Mouse (Mus musculus): ENCODE measurements around the gene Npas3. TPM values are rescaled to one million over a fixed set of nuclear protein-coding genes. Genes with fewer than 3 reads are reported as not detected.
A peak's percentile ranks its signal among the peaks of the same experiment; 100 is the strongest.

Gene Npas3
- total and polyA plus RNA-seq, 3 experiments = 0.02 to 0.64 (median 0.10) TPM

DNA sequence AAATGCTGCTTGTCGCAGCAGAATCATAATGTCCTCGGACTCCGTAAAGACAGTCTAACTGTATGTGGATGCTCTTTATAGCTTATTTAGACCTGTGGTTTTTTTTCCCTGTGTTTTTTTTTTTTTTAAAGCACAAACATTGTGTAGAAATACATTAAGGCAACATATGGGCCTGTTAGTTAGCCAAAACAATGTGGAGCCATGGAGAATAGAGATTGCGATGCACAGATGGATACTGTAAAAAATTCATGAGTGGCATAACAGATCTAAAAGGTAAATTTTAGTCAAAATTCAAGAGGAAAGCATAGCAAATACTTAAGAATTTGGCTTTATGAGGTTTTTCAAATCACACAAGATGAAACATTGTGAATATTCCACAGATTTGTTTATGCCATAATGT is 444.0 kb downstream of the Npas3 start:
- H3K27me3 ChIP-seq (ENCODE audit: control insufficient read depth, insufficient read depth, low read length) = no peaks in the 10 kb centered on the region
- H3K9ac ChIP-seq (ENCODE audit: low read depth, low read length) = no peak overlapping the region
- 99% methylated on average over 4 of the region's 4 CpGs for WGBS
- TF ChIP-seq CTCF (IDR thresholded peaks at IDR 0.05) (no peak), POLR2A (IDR thresholded peaks at IDR 0.05; ENCODE audit: insufficient read depth, low read depth, low read length) (no peak), EP300 (IDR thresholded peaks at IDR 0.05; ENCODE audit: insufficient read depth, low read depth, low read length) (no peak)
- DNase-seq = no peak
- H3K4me3 ChIP-seq = no peak overlapping the region
- H3K4me1 ChIP-seq (ENCODE audit: control insufficient read depth, insufficient read depth, low read length) = no peaks in the 10 kb centered on the region
- no peaks in the 10 kb centered on the region for H3K36me3 ChIP-seq (ENCODE audit: control insufficient read depth, insufficient read depth, low read length)
- intact Hi-C loops (cut with DNase I) = no loop called here
- no peak overlapping the region for H3K27ac ChIP-seq
- no peaks in the 10 kb centered on the region for H3K79me2 ChIP-seq (replicated peaks; ENCODE audit: control insufficient read depth, insufficient read depth, low read length)

DNA sequence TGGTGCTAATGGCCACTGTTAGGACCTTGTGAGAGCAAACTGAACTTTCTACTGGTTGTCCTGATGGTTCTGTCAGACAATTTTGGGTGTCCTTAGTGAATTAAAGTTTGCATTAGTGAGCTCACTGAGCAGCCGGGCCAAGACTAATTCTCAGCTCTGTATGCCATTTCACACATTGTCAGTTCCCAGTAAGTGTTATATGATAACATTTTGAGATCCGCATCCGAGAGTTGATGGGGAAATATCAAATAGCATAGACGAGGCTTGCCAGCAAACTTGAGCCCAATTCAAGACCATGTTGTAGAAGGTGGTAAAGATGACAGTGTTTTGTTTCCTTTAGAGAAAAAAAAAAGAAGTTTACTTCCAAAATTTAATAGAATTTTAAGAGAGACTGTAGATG is 445.9 kb downstream of the Npas3 start:
- no peaks in the 10 kb centered on the region for H3K4me1 ChIP-seq (ENCODE audit: control insufficient read depth, insufficient read depth, low read length)
- H3K27me3 ChIP-seq (ENCODE audit: control insufficient read depth, insufficient read depth, low read length) = no peaks in the 10 kb centered on the region
- intact Hi-C loops (cut with DNase I) = no loop called here
- no peak for DNase-seq
- H3K27ac ChIP-seq = no peak overlapping the region
- no peak overlapping the region for H3K9ac ChIP-seq (ENCODE audit: low read depth, low read length)
- 70% methylated on average over 4 of the region's 4 CpGs for WGBS
- TF ChIP-seq EP300 (IDR thresholded peaks at IDR 0.05; ENCODE audit: insufficient read depth, low read depth, low read length) (no peak), POLR2A (IDR thresholded peaks at IDR 0.05; ENCODE audit: insufficient read depth, low read depth, low read length) (no peak), CTCF (IDR thresholded peaks at IDR 0.05) (no peak)
- H3K36me3 ChIP-seq (ENCODE audit: control insufficient read depth, insufficient read depth, low read length) = no peaks in the 10 kb centered on the region
- no peak overlapping the region for H3K4me3 ChIP-seq
- no peaks in the 10 kb centered on the region for H3K79me2 ChIP-seq (replicated peaks; ENCODE audit: control insufficient read depth, insufficient read depth, low read length)

DNA sequence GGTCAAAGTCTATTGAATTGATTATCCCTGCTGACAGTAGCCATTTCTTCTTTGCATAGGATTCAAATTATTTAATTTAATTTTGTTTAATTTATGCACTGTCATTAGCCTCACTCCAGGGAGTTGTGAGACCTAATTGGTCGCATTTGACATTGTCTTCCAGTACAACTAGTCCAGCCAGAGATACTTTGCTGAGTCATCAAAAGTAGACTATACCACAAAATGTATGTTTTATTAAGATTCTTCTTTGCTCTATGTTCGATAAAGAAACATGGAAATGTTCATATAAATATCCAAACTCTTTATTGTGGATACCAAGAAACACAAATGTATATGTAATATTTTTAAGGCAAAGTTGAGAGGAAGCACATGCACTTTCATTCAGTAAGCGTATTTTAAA is 446.8 kb downstream of the Npas3 start:
- Histone ChIP-seq H3K4me1 (ENCODE audit: control insufficient read depth, insufficient read depth, low read length) (no peaks in the 10 kb centered on the region), H3K36me3 (ENCODE audit: control insufficient read depth, insufficient read depth, low read length) (no peaks in the 10 kb centered on the region), H3K79me2 (replicated peaks; ENCODE audit: control insufficient read depth, insufficient read depth, low read length) (no peaks in the 10 kb centered on the region), H3K9ac (ENCODE audit: low read depth, low read length) (no peak overlapping the region), H3K4me3 (no peak overlapping the region), H3K27me3 (ENCODE audit: control insufficient read depth, insufficient read depth, low read length) (no peaks in the 10 kb centered on the region), H3K27ac (no peak overlapping the region)
- no peak for DNase-seq
- intact Hi-C loops (cut with DNase I) = no loop called here
- 91% methylated on average over 3 of the region's 3 CpGs for WGBS
- TF ChIP-seq CTCF (IDR thresholded peaks at IDR 0.05) (no peak), EP300 (IDR thresholded peaks at IDR 0.05; ENCODE audit: insufficient read depth, low read depth, low read length) (no peak), POLR2A (IDR thresholded peaks at IDR 0.05; ENCODE audit: insufficient read depth, low read depth, low read length) (no peak)

DNA sequence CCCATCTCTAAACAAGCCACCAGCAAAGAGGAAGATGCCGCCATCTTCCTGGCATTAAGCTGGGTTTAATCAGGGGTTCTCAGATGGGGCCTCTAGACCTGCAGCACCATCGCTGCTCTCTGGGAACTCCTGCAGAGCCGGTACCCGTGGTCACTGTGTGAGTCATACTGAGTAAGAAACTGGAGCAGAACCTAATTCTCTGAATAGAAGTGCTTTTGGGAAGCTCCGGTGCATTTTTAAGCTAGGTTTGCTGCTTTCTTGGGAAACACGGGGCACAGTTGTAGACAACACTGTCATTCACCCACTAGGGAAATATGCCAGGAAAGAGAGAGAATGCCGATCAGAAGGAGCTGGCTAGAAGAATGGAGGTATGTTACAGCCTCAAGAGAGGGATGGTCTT is 449.2 kb downstream of the Npas3 start:
- Histone ChIP-seq H3K36me3 (ENCODE audit: control insufficient read depth, insufficient read depth, low read length) (no peaks in the 10 kb centered on the region), H3K4me1 (ENCODE audit: control insufficient read depth, insufficient read depth, low read length) (no peaks in the 10 kb centered on the region), H3K27ac (no peak overlapping the region), H3K9ac (ENCODE audit: low read depth, low read length) (no peak overlapping the region), H3K79me2 (replicated peaks; ENCODE audit: control insufficient read depth, insufficient read depth, low read length) (no peaks in the 10 kb centered on the region), H3K4me3 (no peak overlapping the region), H3K27me3 (ENCODE audit: control insufficient read depth, insufficient read depth, low read length) (no peaks in the 10 kb centered on the region)
- TF ChIP-seq CTCF (IDR thresholded peaks at IDR 0.05) = no peak
- no peak for TF ChIP-seq EP300 (IDR thresholded peaks at IDR 0.05; ENCODE audit: insufficient read depth, low read depth, low read length)
- no peak for TF ChIP-seq POLR2A (IDR thresholded peaks at IDR 0.05; ENCODE audit: insufficient read depth, low read depth, low read length)
- WGBS = 77% methylated on average over 7 of the region's 7 CpGs
- intact Hi-C loops (cut with DNase I) = no loop called here
- DNase-seq = no peak

DNA sequence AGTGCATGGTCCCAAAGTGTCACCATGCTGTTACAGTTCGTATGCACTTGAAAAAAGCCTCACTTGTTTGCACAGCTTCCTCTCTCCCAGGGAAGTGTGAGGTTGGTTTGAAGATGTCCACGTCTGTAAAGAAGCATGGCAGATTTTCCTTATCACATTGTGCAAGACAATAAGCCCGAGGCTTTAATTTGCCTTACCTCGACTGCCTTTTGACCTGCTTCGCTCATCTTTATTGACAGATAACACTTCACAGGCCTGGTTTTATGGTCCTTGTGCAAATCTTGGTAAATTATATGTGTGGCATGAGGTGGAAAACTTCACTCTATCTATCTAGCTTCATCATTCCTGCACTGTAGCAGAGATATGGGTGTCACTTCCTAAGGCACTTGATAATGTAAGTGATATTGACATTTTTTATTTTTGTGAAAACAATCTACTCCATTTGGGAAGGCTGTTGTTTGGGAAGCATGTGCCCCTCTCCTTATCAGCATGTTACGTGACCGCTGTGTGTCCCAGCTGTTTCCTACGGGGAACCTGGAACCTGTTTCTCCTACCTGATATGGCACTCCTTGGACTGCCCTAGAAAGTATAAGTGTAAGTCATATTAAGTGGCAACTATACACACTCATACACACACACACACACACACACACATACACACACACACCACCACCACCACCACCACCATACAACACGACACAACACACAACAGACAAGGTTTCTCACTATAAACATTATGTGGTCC is 450.2 kb downstream of the Npas3 start:
- intact Hi-C loops (cut with DNase I) = no loop called here
- H3K4me1 ChIP-seq (ENCODE audit: control insufficient read depth, insufficient read depth, low read length) = no peaks in the 10 kb centered on the region
- no peak overlapping the region for H3K4me3 ChIP-seq
- no peak for DNase-seq
- no peak for TF ChIP-seq CTCF (IDR thresholded peaks at IDR 0.05)
- no peak for TF ChIP-seq EP300 (IDR thresholded peaks at IDR 0.05; ENCODE audit: insufficient read depth, low read depth, low read length)
- no peak for TF ChIP-seq POLR2A (IDR thresholded peaks at IDR 0.05; ENCODE audit: insufficient read depth, low read depth, low read length)
- H3K27ac ChIP-seq = no peak overlapping the region
- H3K36me3 ChIP-seq (ENCODE audit: control insufficient read depth, insufficient read depth, low read length) = no peaks in the 10 kb centered on the region
- no peaks in the 10 kb centered on the region for H3K79me2 ChIP-seq (replicated peaks; ENCODE audit: control insufficient read depth, insufficient read depth, low read length)
- no peaks in the 10 kb centered on the region for H3K27me3 ChIP-seq (ENCODE audit: control insufficient read depth, insufficient read depth, low read length)
- 76% methylated on average over 9 of the region's 9 CpGs for WGBS
- H3K9ac ChIP-seq (ENCODE audit: low read depth, low read length) = no peak overlapping the region

DNA sequence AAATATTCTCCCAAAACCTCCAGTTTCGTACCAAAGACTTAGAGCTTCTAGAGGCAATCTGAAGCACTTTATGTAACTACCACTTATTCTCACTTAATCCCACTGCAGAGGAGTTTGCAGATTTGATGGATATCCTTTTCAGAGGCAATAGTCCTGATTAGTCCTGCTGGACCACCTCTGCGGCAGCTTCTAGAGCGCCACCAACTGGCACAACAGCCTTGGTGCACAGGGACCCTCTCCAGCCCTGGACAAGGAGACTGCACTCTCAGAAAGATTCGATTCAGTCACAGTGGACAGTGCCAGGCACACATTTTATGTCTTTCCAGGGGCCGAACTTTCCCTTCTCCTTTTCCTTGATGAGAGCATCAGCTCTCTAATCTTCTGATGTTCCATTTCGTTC is 471.4 kb downstream of the Npas3 start:
- Histone ChIP-seq H3K4me3 (no peak overlapping the region), H3K27me3 (ENCODE audit: control insufficient read depth, insufficient read depth, low read length) (no peaks in the 10 kb centered on the region), H3K9ac (ENCODE audit: low read depth, low read length) (no peak overlapping the region), H3K36me3 (ENCODE audit: control insufficient read depth, insufficient read depth, low read length) (no peaks in the 10 kb centered on the region), H3K4me1 (ENCODE audit: control insufficient read depth, insufficient read depth, low read length) (no peaks in the 10 kb centered on the region), H3K27ac (no peak overlapping the region), H3K79me2 (replicated peaks; ENCODE audit: control insufficient read depth, insufficient read depth, low read length) (no peaks in the 10 kb centered on the region)
- TF ChIP-seq CTCF (IDR thresholded peaks at IDR 0.05) (peak; percentile 19; the same call in 1 of the 2 replicates), POLR2A (IDR thresholded peaks at IDR 0.05; ENCODE audit: insufficient read depth, low read depth, low read length) (no peak), EP300 (IDR thresholded peaks at IDR 0.05; ENCODE audit: insufficient read depth, low read depth, low read length) (no peak)
- DNase-seq = no peak
- WGBS = 55% methylated on average over 6 of the region's 6 CpGs
- intact Hi-C loops (cut with DNase I) = no loop called here

Measured in heart, adult 2 months (tissue).